Mouse (Mus musculus): Measurements from ENCODE around the gene Hnrnpl. TPM values are rescaled to one million over a fixed set of nuclear protein-coding genes. Genes with fewer than 3 reads are reported as not detected.
A peak's percentile ranks its signal among the peaks of the same experiment; 100 is the strongest.

Gene Hnrnpl
- polyA plus RNA-seq, 1 experiment from 2014 or later = 425 TPM

GRCm38 (mm10) chr7:28791706-28792105 lies 16.6 kb upstream of the Hnrnpl start:
- H3K4me3 ChIP-seq (replicated peaks) = no peak overlapping the region
- H3K9ac ChIP-seq (replicated peaks) = no peak overlapping the region
- H3K4me2 ChIP-seq = no peak overlapping the region
- H3K9me3 ChIP-seq = no peaks in the 10 kb centered on the region
- H3K36me3 ChIP-seq = peaks cover 16% of the 10 kb centered on the region
- no peak for ATAC-seq (ENCODE audit: insufficient number of reproducible peaks, insufficient read depth, low FRiP score, low TSS enrichment, low read depth)
- peaks cover 33% of the 10 kb centered on the region for H3K4me1 ChIP-seq (replicated peaks)
- H3K27ac ChIP-seq = peak overlapping the region; percentile 59; the same call in 1 of the 2 replicates
- H3K27me3 ChIP-seq = no peaks in the 10 kb centered on the region

- H3K36me3 ChIP-seq = peaks cover 8% of the 10 kb centered on the region
- 76% methylated on average over 14 of the region's 14 CpGs for WGBS
- no peak for ATAC-seq (ENCODE audit: insufficient number of reproducible peaks, insufficient read depth, low FRiP score, low TSS enrichment, low read depth)
- no peak overlapping the region for H3K4me2 ChIP-seq
- H3K4me1 ChIP-seq (replicated peaks) = peaks cover 37% of the 10 kb centered on the region
- peak overlapping the region; percentile 59 for H3K27ac ChIP-seq
- no peak overlapping the region for H3K9ac ChIP-seq (replicated peaks)
- H3K27me3 ChIP-seq = no peaks in the 10 kb centered on the region
- no peak overlapping the region for H3K4me3 ChIP-seq (replicated peaks)
- H3K9me3 ChIP-seq = no peaks in the 10 kb centered on the region
Observed at GRCm38 (mm10) chr7:28792391-28793185, 15.8 kb upstream of the Hnrnpl start.

GRCm38 (mm10) chr7:28793834-28794233 lies 14.5 kb upstream of the Hnrnpl start:
- Histone ChIP-seq H3K4me1 (replicated peaks) (peaks cover 35% of the 10 kb centered on the region), H3K4me2 (no peak overlapping the region), H3K27me3 (no peaks in the 10 kb centered on the region), H3K4me3 (replicated peaks) (no peak overlapping the region), H3K9me3 (no peaks in the 10 kb centered on the region), H3K9ac (replicated peaks) (no peak overlapping the region), H3K36me3 (no peaks in the 10 kb centered on the region), H3K27ac (no peak overlapping the region)
- 50% methylated on average over 2 of the region's 2 CpGs for WGBS
- no peak for ATAC-seq (ENCODE audit: insufficient number of reproducible peaks, insufficient read depth, low FRiP score, low TSS enrichment, low read depth)

DNA sequence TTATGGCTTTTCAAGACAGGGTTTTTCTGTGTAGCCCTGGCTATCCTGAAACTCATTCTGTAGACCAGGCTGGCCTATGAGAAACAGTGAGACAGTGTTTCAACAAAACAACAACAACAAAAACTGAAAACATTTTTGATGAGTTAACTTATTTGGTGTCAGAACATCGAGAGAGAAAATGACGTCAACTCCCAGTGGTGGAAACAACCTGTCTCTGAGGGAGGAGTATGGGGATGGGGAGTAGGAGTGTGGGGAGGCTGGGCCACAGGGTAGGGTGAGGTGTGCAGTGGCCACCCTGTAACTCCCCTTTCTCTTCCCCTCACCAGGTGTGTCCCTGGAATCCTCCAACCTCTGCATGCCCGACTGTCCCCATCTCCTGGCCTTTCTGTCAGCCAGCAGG lies 13.8 kb upstream of the Hnrnpl start:
- peaks cover 29% of the 10 kb centered on the region for H3K4me1 ChIP-seq (replicated peaks)
- H3K27me3 ChIP-seq = no peaks in the 10 kb centered on the region
- H3K9me3 ChIP-seq = no peaks in the 10 kb centered on the region
- H3K36me3 ChIP-seq = no peaks in the 10 kb centered on the region
- WGBS = 73% methylated on average over 3 of the region's 3 CpGs
- H3K27ac ChIP-seq = no peak overlapping the region
- H3K9ac ChIP-seq (replicated peaks) = no peak overlapping the region
- no peak overlapping the region for H3K4me3 ChIP-seq (replicated peaks)
- ATAC-seq (ENCODE audit: insufficient number of reproducible peaks, insufficient read depth, low FRiP score, low TSS enrichment, low read depth) = no peak
- no peak overlapping the region for H3K4me2 ChIP-seq

GRCm38 (mm10) chr7:28795832-28796231 lies 12.5 kb upstream of the Hnrnpl start:
- WGBS = 85% methylated on average over 15 of the region's 15 CpGs
- Histone ChIP-seq H3K4me3 (replicated peaks) (no peak overlapping the region), H3K27me3 (no peaks in the 10 kb centered on the region), H3K36me3 (no peaks in the 10 kb centered on the region), H3K4me2 (peak overlapping the region; percentile 50; the same call in 1 of the 2 replicates), H3K4me1 (replicated peaks) (peaks cover 17% of the 10 kb centered on the region), H3K9ac (replicated peaks) (no peak overlapping the region), H3K27ac (no peak overlapping the region), H3K9me3 (no peaks in the 10 kb centered on the region)
- no peak for ATAC-seq (ENCODE audit: insufficient number of reproducible peaks, insufficient read depth, low FRiP score, low TSS enrichment, low read depth)

GRCm38 (mm10) chr7:28796562-28796975 lies 11.8 kb upstream of the Hnrnpl start:
- no peak for ATAC-seq (ENCODE audit: insufficient number of reproducible peaks, insufficient read depth, low FRiP score, low TSS enrichment, low read depth)
- Histone ChIP-seq H3K4me3 (replicated peaks) (peak overlapping the region; percentile 19), H3K4me1 (replicated peaks) (peaks cover 17% of the 10 kb centered on the region), H3K4me2 (peak overlapping the region; percentile 50), H3K36me3 (no peaks in the 10 kb centered on the region), H3K27ac (no peak overlapping the region; the same call in 1 of the 2 replicates), H3K9ac (replicated peaks) (peak overlapping the region; percentile 46; the same call in 1 of the 2 replicates), H3K27me3 (no peaks in the 10 kb centered on the region), H3K9me3 (no peaks in the 10 kb centered on the region)
- 15% methylated on average over 32 of the region's 32 CpGs for WGBS

- no peak for ATAC-seq (ENCODE audit: insufficient number of reproducible peaks, insufficient read depth, low FRiP score, low TSS enrichment, low read depth)
- WGBS = 95% methylated on average over 9 of the region's 9 CpGs
- no peaks in the 10 kb centered on the region for H3K9me3 ChIP-seq
- H3K27me3 ChIP-seq = no peaks in the 10 kb centered on the region
- H3K9ac ChIP-seq (replicated peaks) = no peak overlapping the region
- no peak overlapping the region for H3K4me2 ChIP-seq
- no peaks in the 10 kb centered on the region for H3K36me3 ChIP-seq
- no peak overlapping the region for H3K4me3 ChIP-seq (replicated peaks)
- no peak overlapping the region for H3K27ac ChIP-seq
- H3K4me1 ChIP-seq (replicated peaks) = peaks cover 35% of the 10 kb centered on the region
Observed at GRCm38 (mm10) chr7:28799994-28800393, 8.3 kb upstream of the Hnrnpl start.

- 75% methylated on average over 3 of the region's 3 CpGs for WGBS
- Histone ChIP-seq H3K4me3 (replicated peaks) (no peak overlapping the region), H3K36me3 (no peaks in the 10 kb centered on the region), H3K9ac (replicated peaks) (no peak overlapping the region), H3K27ac (peak overlapping the region; percentile 94), H3K27me3 (no peaks in the 10 kb centered on the region), H3K4me2 (no peak overlapping the region), H3K4me1 (replicated peaks) (peaks cover 34% of the 10 kb centered on the region), H3K9me3 (no peaks in the 10 kb centered on the region)
- ATAC-seq (ENCODE audit: insufficient number of reproducible peaks, insufficient read depth, low FRiP score, low TSS enrichment, low read depth) = no peak
Observed at GRCm38 (mm10) chr7:28801451-28801850, 6.9 kb upstream of the Hnrnpl start.

DNA sequence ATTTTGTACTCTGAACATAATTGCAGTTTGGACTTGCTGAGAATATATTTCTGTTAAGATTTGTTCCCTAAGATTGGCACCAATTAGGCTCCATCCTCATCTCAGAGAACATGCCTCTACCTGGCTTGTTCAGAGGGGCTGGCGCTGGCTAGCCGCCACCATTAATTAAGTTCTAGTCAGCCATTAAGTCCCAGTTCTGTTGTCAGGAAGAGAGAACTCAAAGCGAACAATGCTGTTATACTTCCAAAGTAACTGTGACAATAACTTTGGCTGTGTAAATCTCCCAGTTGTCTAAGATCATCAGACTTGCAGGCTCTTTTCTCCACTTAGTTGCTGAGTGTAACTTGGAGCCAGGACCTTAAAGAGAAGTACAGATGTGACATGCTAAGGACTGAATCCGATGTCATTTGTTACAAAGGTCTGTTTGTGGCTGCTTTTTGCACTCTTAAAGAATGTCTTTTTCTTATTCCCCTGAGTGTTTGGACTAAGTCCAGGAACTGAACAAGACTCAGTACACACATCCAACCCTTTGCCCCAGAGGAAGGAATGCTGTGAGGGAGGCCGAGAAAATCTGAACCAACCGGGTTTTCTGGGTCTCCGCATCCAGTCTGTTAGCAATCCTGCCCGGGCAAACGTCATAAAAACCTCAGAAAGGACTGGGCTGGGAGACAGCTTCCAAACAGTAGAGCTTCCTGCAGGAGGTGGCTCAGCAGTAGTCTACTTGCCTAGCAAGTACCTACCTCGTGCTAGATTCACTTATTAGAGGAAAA lies 6.3 kb upstream of the Hnrnpl start:
- H3K9me3 ChIP-seq = no peaks in the 10 kb centered on the region
- no peak overlapping the region for H3K4me3 ChIP-seq (replicated peaks)
- ATAC-seq (ENCODE audit: insufficient number of reproducible peaks, insufficient read depth, low FRiP score, low TSS enrichment, low read depth) = peak; percentile 33
- H3K4me2 ChIP-seq = peak overlapping the region; percentile 32
- no peaks in the 10 kb centered on the region for H3K36me3 ChIP-seq
- H3K4me1 ChIP-seq (replicated peaks) = peaks cover 27% of the 10 kb centered on the region
- peak overlapping the region; percentile 94 for H3K27ac ChIP-seq
- H3K27me3 ChIP-seq = no peaks in the 10 kb centered on the region
- no peak overlapping the region for H3K9ac ChIP-seq (replicated peaks)
- WGBS = 14% methylated on average over 10 of the region's 10 CpGs

DNA sequence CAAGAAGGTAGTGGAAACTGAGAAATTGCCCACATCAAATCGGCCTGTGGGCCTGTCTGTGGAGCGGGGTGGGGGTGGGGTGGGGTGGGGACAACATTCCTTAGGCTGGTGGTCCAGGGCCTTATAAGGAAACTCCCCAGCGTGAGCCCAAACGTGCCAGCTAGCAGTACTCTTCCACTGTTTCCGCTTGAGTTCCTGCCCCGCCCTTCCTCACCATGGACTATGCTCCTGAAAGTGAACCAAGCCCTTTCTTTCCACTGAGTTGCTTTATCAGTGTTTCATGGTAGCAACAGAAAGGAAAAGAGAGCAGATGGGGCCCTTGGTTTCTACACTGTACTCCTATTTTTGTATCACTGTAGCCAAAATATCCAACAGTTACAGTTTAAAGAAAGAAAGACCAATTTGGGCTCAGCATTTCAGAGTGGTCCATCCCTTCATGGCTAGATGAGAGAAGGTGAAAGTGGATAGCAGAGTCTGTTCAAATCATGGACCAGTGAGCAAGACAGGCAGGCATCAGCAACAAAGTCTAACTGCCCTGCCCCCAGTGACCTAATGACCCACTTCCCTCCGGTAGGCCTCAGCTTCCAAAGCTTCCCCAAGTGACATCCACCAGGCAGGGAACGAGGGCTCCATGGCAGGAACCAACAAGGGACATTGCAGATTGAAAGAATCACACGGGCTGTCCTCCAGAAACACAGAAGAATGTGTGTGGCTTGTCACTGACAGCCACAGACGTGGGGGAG lies 5.3 kb upstream of the Hnrnpl start:
- peak overlapping the region; percentile 27; the same call in 1 of the 2 replicates for H3K9ac ChIP-seq (replicated peaks)
- H3K4me2 ChIP-seq = peak overlapping the region; percentile 32
- no peak overlapping the region for H3K4me3 ChIP-seq (replicated peaks)
- 10% methylated on average over 10 of the region's 10 CpGs for WGBS
- H3K36me3 ChIP-seq = no peaks in the 10 kb centered on the region
- peaks cover 33% of the 10 kb centered on the region for H3K4me1 ChIP-seq (replicated peaks)
- peak; percentile 54 for ATAC-seq (ENCODE audit: insufficient number of reproducible peaks, insufficient read depth, low FRiP score, low TSS enrichment, low read depth)
- no peaks in the 10 kb centered on the region for H3K9me3 ChIP-seq
- no peaks in the 10 kb centered on the region for H3K27me3 ChIP-seq
- peak overlapping the region; percentile 94 for H3K27ac ChIP-seq

DNA sequence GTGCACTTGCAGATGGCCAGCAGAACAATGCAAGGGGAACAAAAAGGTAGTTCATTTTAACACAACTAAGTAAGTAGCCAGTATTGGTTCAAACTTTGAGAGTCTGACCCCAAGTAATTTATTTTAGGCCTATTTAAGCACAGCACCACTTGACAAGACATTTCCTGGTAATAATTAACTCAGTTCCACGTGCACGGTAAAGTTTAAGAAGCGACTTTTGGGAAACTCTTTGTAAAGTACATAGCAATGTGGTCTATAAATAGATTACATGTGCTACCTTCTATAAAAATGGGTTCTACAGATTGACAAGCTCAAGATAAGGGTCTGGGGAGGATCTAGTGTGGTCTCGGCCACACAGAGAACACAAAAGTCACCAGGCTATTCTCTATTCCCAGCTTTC lies 4.6 kb upstream of the Hnrnpl start:
- Histone ChIP-seq H3K4me3 (replicated peaks) (no peak overlapping the region), H3K9ac (replicated peaks) (no peak overlapping the region), H3K27ac (peak overlapping the region; percentile 94), H3K9me3 (no peaks in the 10 kb centered on the region), H3K4me2 (0 out of 2 replicates have a peak overlapping the region, but pooled peaks have one; percentile 32), H3K4me1 (replicated peaks) (peaks cover 36% of the 10 kb centered on the region), H3K27me3 (no peaks in the 10 kb centered on the region), H3K36me3 (no peaks in the 10 kb centered on the region)
- 37% methylated on average over 4 of the region's 4 CpGs for WGBS
- no peak for ATAC-seq (ENCODE audit: insufficient number of reproducible peaks, insufficient read depth, low FRiP score, low TSS enrichment, low read depth)
